Mouse (Mus musculus) adrenal gland, postnatal 4 days (tissue): ENCODE data around the gene Lin7a. TPM values are rescaled to one million over a fixed set of nuclear protein-coding genes. Genes with fewer than 3 reads are reported as not detected.
"Not testable (repeated sequence)": the region's sequence is repeated elsewhere in the genome, so short reads cannot be mapped to it uniquely, and the experiment has no call there.

Experiments
- DNase-seq, 2 experiments: peaks; one replicate each; pipeline ENCODE4 v3.0.0; 2021 to 2022; ENCODE audit warnings: low spot score in 2 of 2, mixed read lengths in 2 of 2
- total RNA-seq, 2 experiments: library from RNA; stranded (reverse); gene quantifications; 2 replicates each; pipeline ENCODE4 v1.2.3; 2021

Lin7a gene
- total RNA-seq, 2 experiments from 2014 or later, result 2.3 to 2.4 TPM

DNA sequence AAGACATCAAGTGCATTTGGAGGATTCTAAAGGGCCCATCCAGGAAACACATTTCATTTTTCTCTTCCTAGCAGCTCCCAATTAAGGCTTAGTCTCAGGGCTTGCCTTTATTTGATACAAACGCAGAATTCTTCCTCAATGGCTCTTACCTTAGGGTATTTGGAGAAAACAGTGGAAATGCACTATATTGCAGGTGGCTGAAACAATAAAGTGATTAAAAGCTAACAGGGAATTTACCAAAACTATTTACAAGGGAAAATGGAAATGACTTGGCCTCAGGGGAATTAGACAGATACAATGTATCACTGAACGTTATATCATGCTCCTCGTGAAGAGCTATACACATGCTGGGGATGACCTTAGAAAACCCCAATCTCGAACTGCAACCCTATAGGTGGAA is 35.3 kb upstream of the Lin7a start:
- DNase-seq, result no peak

- no peak for DNase-seq
Measured at GRCm38 (mm10) chr10:107237076-107237475, 34.4 kb upstream of the Lin7a start.

DNA sequence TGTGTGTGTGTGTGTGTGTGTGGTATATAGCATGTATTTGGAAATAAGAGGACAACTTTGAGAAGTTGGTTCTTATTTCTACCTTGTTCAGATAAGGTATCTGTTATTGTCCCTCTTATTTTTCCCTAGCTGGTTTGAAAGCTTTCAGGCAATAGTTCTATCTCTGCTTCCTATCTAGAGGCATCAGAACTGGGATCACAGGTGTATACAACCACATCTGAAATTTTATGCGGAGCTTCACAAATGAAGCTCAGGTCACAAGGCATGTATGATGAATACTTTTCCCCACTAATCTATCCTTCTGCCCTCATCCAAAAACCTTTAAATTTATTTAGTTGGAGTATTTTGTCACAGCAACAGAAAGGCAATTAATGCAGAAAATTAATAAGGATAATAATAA is 33.8 kb upstream of the Lin7a start:
- no peak for DNase-seq

- no peak for DNase-seq
Measured at GRCm38 (mm10) chr10:107238151-107238860, 33.2 kb upstream of the Lin7a start.

DNA sequence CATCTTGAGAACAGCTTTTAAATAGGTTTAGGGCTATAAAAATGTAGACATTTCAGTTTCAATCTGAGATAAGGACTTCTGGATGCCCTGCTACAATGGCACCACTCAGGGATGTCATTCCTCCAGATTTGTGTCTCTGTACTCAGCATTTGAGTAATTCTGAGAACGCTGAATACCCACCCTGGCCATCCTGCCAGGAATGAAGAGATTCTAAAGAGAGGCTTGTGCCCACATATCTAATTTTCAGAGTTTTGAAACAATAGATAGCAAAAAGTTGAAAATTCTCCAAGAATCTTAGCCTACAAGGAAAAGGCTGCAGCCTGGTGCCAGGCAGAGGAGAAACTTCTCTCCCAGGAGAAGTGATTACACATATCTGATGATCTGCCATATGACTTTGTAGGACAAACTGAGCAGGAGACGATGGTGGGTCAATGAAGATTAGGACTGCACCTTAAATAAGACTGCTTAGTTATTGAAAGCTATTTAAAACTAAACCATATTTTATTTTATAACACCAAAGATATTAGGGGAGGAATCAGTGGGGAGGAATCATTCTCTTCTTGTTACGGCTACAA is 32.5 kb upstream of the Lin7a start:
- no peak for DNase-seq

DNA sequence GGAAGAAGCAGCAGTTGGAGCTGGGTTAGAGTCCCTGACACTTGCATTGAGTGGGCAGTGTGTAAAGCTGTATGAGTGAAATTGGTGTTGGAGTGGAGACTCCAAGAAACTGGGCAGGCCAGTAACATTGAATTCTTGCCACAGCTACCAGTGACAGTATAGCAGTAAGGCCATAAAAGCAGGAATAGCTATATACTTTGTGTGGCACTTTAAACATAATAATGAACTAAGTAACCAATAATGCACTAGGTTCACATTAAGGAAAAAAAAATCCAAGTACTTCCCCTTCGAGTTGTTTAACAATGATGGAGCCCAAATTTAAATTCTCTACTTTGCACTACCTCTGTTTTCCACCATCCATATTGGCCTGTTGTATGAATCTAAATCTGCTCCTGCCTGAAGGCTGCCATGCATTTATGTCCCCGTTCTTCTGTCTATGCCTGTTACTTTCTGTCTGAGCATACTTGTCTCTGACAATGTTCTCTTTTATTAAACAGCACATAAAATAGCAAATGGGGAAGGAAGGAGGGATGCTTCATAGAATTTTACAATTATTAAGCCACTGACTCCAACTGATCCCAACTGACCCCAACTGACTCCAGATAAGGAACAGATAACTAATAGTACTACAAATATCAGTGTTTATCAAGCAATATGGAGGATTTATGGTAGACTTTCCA is 31.7 kb upstream of the Lin7a start:
- DNase-seq, result no peak

GRCm38 (mm10) chr10:107240446-107240845 is 31.0 kb upstream of the Lin7a start:
- no peak for DNase-seq

DNA sequence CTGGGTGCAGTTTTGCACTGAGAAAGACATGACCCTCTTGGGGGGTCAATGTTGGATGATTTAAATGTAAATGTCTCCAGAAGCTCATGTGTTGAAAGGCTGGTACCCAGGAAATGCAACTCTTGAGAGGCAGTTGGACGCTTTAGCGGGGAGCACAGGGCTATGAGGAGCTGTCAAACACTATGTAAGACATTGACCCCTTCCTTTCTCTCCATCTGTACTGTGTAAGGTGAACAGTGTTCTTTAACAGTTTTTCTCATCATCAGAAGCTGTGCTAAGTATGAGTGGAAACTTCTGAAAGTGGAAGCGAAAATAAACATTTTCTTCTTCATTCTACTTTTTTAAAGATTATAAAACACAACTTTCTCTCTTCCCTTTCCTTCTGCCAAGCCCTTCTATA is 30.5 kb upstream of the Lin7a start:
- no peak for DNase-seq

- DNase-seq, result no peak
Measured at GRCm38 (mm10) chr10:107241406-107241805, 30.1 kb upstream of the Lin7a start.

DNA sequence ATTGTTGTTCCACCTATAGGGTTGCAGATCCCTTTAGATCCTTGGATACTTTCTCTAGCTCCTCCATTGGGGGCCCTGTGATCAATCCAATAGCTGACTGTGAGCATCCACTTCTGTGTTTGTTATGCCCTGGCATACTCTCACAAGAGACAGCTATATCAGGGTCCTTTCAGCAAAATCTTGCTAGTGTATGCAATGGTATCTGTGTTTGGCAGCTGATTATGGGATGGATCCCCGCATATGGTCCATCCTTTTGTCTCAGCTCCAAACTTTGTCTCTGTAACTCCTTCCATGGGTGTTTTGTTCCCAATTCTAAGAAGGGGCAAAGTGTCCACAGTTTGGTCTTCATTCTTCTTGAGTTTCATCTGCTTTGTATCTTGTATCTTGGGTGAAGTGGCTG is 29.5 kb upstream of the Lin7a start:
- DNase-seq, result not testable (repeated sequence)

GRCm38 (mm10) chr10:107242696-107243400 is 28.6 kb upstream of the Lin7a start:
- no peak for DNase-seq

DNA sequence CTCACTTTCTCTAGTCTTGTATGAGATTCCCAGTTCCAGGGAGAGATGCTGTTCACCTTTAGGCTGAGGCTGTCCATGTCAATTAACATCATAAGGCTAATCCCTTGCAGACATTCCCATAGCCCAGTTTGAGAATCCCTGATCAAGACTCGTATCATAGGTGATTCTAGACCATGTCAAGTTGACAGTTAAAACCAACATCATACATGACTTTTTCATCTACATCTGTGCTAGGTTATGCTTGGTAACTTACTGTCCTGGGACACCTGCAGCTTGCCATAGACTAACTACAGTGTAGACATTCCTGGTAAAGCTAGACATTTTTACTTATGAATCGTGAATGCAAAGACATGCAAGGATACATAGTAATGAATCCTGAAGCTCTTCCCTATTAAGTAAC is 27.3 kb upstream of the Lin7a start:
- no peak for DNase-seq

- no peak for DNase-seq
Measured at GRCm38 (mm10) chr10:107244691-107245530, 26.6 kb upstream of the Lin7a start.

GRCm38 (mm10) chr10:107245531-107245840 is 26.0 kb upstream of the Lin7a start:
- DNase-seq, result no peak

DNA sequence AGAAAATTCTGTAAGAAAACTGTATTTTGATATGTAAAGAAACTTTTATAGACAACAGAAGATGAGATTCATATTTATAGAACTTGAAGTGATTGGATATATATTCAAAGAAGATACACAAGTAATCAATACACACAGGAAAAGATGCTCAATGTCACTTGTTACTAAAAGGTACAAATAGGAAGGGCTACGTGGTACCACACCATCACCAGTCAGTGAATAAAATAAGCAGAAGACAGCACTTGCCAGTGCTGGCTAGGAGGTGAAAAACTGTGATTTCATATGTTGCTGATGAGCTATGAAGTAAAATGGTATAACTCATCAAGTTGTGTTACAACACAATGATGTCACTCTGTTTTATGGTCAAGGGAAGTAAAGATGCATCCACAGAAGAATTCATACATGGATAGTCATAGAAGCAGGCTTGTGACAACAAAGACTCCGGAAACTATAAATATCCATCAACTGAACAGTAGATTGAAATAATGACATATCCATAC is 25.5 kb upstream of the Lin7a start:
- no peak for DNase-seq

- DNase-seq, result no peak
Measured at GRCm38 (mm10) chr10:107247001-107247670, 24.4 kb upstream of the Lin7a start.

GRCm38 (mm10) chr10:107248481-107248880 is 23.0 kb upstream of the Lin7a start:
- no peak for DNase-seq

GRCm38 (mm10) chr10:107249056-107249455 is 22.4 kb upstream of the Lin7a start:
- DNase-seq, result no peak

DNA sequence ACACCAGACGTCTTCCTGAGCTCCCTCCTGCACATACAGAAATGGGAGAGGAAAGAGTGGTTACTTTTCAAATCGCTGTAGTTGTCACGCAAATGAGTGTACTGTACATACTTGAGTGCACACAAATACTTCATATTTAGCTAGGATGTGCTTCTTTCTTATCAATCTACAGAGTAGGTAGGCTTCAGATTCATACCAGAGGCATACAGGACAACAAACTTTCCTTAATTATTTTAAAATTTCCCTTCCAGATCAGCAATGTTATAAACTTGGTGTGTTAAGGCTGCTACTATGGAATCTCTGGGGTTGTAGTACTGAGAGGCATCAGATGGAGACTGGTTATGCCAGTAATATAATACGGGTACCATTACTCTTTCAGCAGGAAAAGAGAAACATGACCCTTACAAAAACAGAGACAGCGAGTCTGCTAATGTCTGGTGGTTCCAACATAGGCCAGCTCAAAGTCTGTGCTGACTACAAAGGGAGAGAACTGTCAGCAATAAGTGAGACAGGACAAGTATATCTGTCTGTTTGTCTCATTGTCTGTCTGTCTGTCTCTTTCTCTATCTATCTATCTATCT is 21.8 kb upstream of the Lin7a start:
- no peak for DNase-seq
